Mouse (Mus musculus) heart, postnatal 10 days (tissue): ENCODE results near the gene Zfp445. TPM values are rescaled to one million over a fixed set of nuclear protein-coding genes. Genes with fewer than 3 reads are reported as not detected.
A peak's percentile ranks its signal among the peaks of the same experiment; 100 is the strongest.

Experiments
- DNase-seq, 2 experiments: peaks; one replicate each; pipeline ENCODE4 v3.0.0; 2021
- intact Hi-C: fragments of 180-260 bp; cut with DNase I; formaldehyde crosslinking; loops from one replicate; pipeline ENCODE4 v1.15.1; 2025
- total RNA-seq, 2 experiments: library from RNA; stranded (reverse); gene quantifications; 2 replicates each; pipeline ENCODE4 v1.2.3; 2021

Zfp445 gene
- total RNA-seq, 2 experiments from 2014 or later = 94.5 to 117 TPM

- intact Hi-C loops = loop anchor here (2.0 kb wide), 1 partner anchor 100 kb away; no protein-coding TSS in a partner anchor
- DNase-seq = no peak
Measured at GRCm38 (mm10) chr9:122837216-122837615, 28.6 kb downstream of the Zfp445 start.

- intact Hi-C loops = loop anchor here (2.0 kb wide), 1 partner anchor 100 kb away; no protein-coding TSS in a partner anchor
- peak; percentile 62 for DNase-seq
Measured at GRCm38 (mm10) chr9:122836790-122837189, 29.0 kb downstream of the Zfp445 start.

GRCm38 (mm10) chr9:122836126-122836525 is 29.7 kb downstream of the Zfp445 start:
- intact Hi-C loops = loop anchor here (2.0 kb wide), 1 partner anchor 99 kb away; no protein-coding TSS in a partner anchor
- DNase-seq = no peak

- intact Hi-C loops = no loop called here
- no peak for DNase-seq
Measured at GRCm38 (mm10) chr9:122829826-122830380, 35.9 kb downstream of the Zfp445 start.

- intact Hi-C loops = no loop called here
- DNase-seq = no peak
Measured at GRCm38 (mm10) chr9:122826743-122827142, 39.1 kb downstream of the Zfp445 start.

GRCm38 (mm10) chr9:122823374-122824017 is 42.3 kb downstream of the Zfp445 start:
- intact Hi-C loops = no loop called here
- no peak for DNase-seq

- intact Hi-C loops = no loop called here
- no peak for DNase-seq
Measured at GRCm38 (mm10) chr9:122815239-122815851, 50.5 kb downstream of the Zfp445 start.

GRCm38 (mm10) chr9:122814775-122815174 is 51.0 kb downstream of the Zfp445 start:
- intact Hi-C loops = no loop called here
- no peak for DNase-seq

- no peak for DNase-seq
- intact Hi-C loops = no loop called here
Measured at GRCm38 (mm10) chr9:122812386-122812785, 53.4 kb downstream of the Zfp445 start.

GRCm38 (mm10) chr9:122810212-122810611 is 55.6 kb downstream of the Zfp445 start:
- DNase-seq = peak; percentile 56 to 66
- intact Hi-C loops = no loop called here

GRCm38 (mm10) chr9:122807186-122807585 is 58.6 kb downstream of the Zfp445 start:
- intact Hi-C loops = no loop called here
- DNase-seq = no peak

- intact Hi-C loops = loop anchor here (2.0 kb wide), 1 partner anchor 145 kb away; the partner anchor contains the start of genes 1110059G10Rik and Kif15
- no peak for DNase-seq
Measured at GRCm38 (mm10) chr9:122805845-122806341, 59.9 kb downstream of the Zfp445 start.

- intact Hi-C loops = loop anchor here (2.0 kb wide), 1 partner anchor 146 kb away; the partner anchor contains the start of genes 1110059G10Rik and Kif15
- DNase-seq = peak; percentile 94
Measured at GRCm38 (mm10) chr9:122805053-122805844, 60.6 kb downstream of the Zfp445 start, which contains the start of gene Tcaim. TSS of gene Tcaim (plus strand) at chr9:122805539.

Other genes with a start within 250 kb of the Zfp445 start
- not detected for gene Topaz1, start 118.7 kb downstream of the Zfp445 start, total RNA-seq
- 10 to 100 TPM; 20.1 to 22.0 TPM for gene Tcaim, start 60.5 kb downstream of the Zfp445 start, total RNA-seq
- gene Gm35549, start 22.0 kb downstream of the Zfp445 start, total RNA-seq = not detected
- gene Zkscan7, start 19.7 kb upstream of the Zfp445 start, total RNA-seq = 1 to 10 TPM; 4.6 to 6.4 TPM
- 1 to 10 TPM; 5.6 to 6.9 TPM for gene Zfp105, start 57.1 kb upstream of the Zfp445 start, total RNA-seq
- 10 to 100 TPM; 19.8 to 20.3 TPM for gene 1110059G10Rik, start 85.0 kb upstream of the Zfp445 start, total RNA-seq
- gene Kif15, start 85.0 kb upstream of the Zfp445 start, total RNA-seq = 10 to 100 TPM in 1 of 2 experiments, 1 to 10 TPM in 1; 7.0 to 11.2 TPM
- gene Tmem42, start 155.3 kb upstream of the Zfp445 start, total RNA-seq = 10 to 100 TPM; 12.3 to 12.4 TPM
- gene Tgm4, start 168.7 kb upstream of the Zfp445 start, total RNA-seq = not detected
- gene Zdhhc3, start 247.2 kb upstream of the Zfp445 start, total RNA-seq = 10 to 100 TPM; 50.7 to 53.5 TPM
- gene Exosc7, start 247.2 kb upstream of the Zfp445 start, total RNA-seq = 10 to 100 TPM; 23.0 to 29.2 TPM